Mouse (Mus musculus) megakaryocyte-erythroid progenitor cell, adult 5-6 weeks (primary cell): ENCODE results near the gene Vmn1r167. TPM values are rescaled to one million over a fixed set of nuclear protein-coding genes. Genes with fewer than 3 reads are reported as not detected.
"Not testable (repeated sequence)": the region's sequence is repeated elsewhere in the genome, so short reads cannot be mapped to it uniquely, and the experiment has no call there.

Experiments
- ATAC-seq: replicated peaks from 2 replicates; pipeline ENCODE4 v1.8.0; 2016; ENCODE audit warnings: mild to moderate bottlenecking, inconsistent platforms; ENCODE audit not compliant: severe bottlenecking, poor library complexity, low FRiP score, low TSS enrichment
- total RNA-seq, 2 experiments: library from RNA; stranded (forward) in 1 of 2; stranded (reverse) in 1 of 2; fragments of 200-1000, 215-1000 nt in 1 of 2; fragments of >200 nt in 1 of 2; fragmentation: Nextera tagmentation in 1 of 2; gene quantifications; 2 replicates each; pipeline ENCODE4 v1.2.3; 2014 to 2017

Vmn1r167 gene
- total RNA-seq (2014; fragmentation: Nextera tagmentation) (not detected in 2 replicates), total RNA-seq (2017) (not detected in 2 replicates)

GRCm38 (mm10) chr7:23507106-23507505, at the start of gene Vmn1r167:
TSS of gene Vmn1r167 (minus strand) at chr7:23507206.
- not testable (repeated sequence) for ATAC-seq

GRCm38 (mm10) chr7:23539432-23539831, 32.4 kb upstream of the Vmn1r167 start, which contains the start of gene Vmn1r168:
TSS of gene Vmn1r168 (plus strand) at chr7:23539732.
- ATAC-seq = not testable (repeated sequence)

- not testable (repeated sequence) for ATAC-seq
These were observed 34.1 kb downstream of the Vmn1r167 start for GRCm38 (mm10) chr7:23472886-23473285.

GRCm38 (mm10) chr7:23470832-23471231, 36.2 kb downstream of the Vmn1r167 start:
- not testable (repeated sequence) for ATAC-seq

- not testable (repeated sequence) for ATAC-seq
These were observed 36.8 kb downstream of the Vmn1r167 start for GRCm38 (mm10) chr7:23470201-23470600.

Other genes starting within 250 kb of the Vmn1r167 start
- not detected in 2 replicates for gene Gm6902, start 228.3 kb downstream of the Vmn1r167 start, total RNA-seq (2014; fragmentation: Nextera tagmentation)
- gene Gm6902, start 228.3 kb downstream of the Vmn1r167 start, total RNA-seq (2017) = not detected in 2 replicates
- gene Nlrp4e, start 206.0 kb downstream of the Vmn1r167 start, total RNA-seq (2014; fragmentation: Nextera tagmentation) = not detected in 2 replicates
- not detected in 2 replicates for gene Nlrp4e, start 206.0 kb downstream of the Vmn1r167 start, total RNA-seq (2017)
- gene Nlrp5, start 121.3 kb downstream of the Vmn1r167 start, total RNA-seq (2014; fragmentation: Nextera tagmentation) = not detected in 2 replicates
- not detected in 2 replicates for gene Nlrp5, start 121.3 kb downstream of the Vmn1r167 start, total RNA-seq (2017)
- gene Vmn1r168, start 32.5 kb upstream of the Vmn1r167 start, total RNA-seq (2014; fragmentation: Nextera tagmentation) = not detected in 2 replicates
- not detected in 2 replicates for gene Vmn1r168, start 32.5 kb upstream of the Vmn1r167 start, total RNA-seq (2017)
- not detected in 2 replicates for gene Vmn1r169, start 68.3 kb upstream of the Vmn1r167 start, total RNA-seq (2014; fragmentation: Nextera tagmentation)
- not detected in 2 replicates for gene Vmn1r169, start 68.3 kb upstream of the Vmn1r167 start, total RNA-seq (2017)
- gene Vmn1r170, start 99.0 kb upstream of the Vmn1r167 start, total RNA-seq (2014; fragmentation: Nextera tagmentation) = not detected in 2 replicates
- not detected in 2 replicates for gene Vmn1r170, start 99.0 kb upstream of the Vmn1r167 start, total RNA-seq (2017)
- not detected in 2 replicates for gene Vmn1r171, start 123.5 kb upstream of the Vmn1r167 start, total RNA-seq (2014; fragmentation: Nextera tagmentation)
- not detected in 2 replicates for gene Vmn1r171, start 123.5 kb upstream of the Vmn1r167 start, total RNA-seq (2017)
- gene Vmn1r172, start 151.1 kb upstream of the Vmn1r167 start, total RNA-seq (2014; fragmentation: Nextera tagmentation) = not detected in 2 replicates
- not detected in 2 replicates for gene Vmn1r172, start 151.1 kb upstream of the Vmn1r167 start, total RNA-seq (2017)
- not detected in 2 replicates for gene Vmn1r173, start 193.5 kb upstream of the Vmn1r167 start, total RNA-seq (2014; fragmentation: Nextera tagmentation)
- not detected in 2 replicates for gene Vmn1r173, start 193.5 kb upstream of the Vmn1r167 start, total RNA-seq (2017)
- gene Vmn1r174, start 245.1 kb upstream of the Vmn1r167 start, total RNA-seq (2014; fragmentation: Nextera tagmentation) = not detected in 2 replicates
- gene Vmn1r174, start 245.1 kb upstream of the Vmn1r167 start, total RNA-seq (2017) = not detected in 2 replicates